Mouse (Mus musculus) CD4-positive naive resting alpha-beta T cell, adult 57 days (primary cell): Measurements from ENCODE around the gene Selenos. TPM values are rescaled to one million over a fixed set of nuclear protein-coding genes. Genes with fewer than 3 reads are reported as not detected.

Experiments used
- total RNA-seq: library from RNA; stranded (reverse); gene quantifications from one replicate; pipeline ENCODE4 v1.2.4, GENCODE M21; 2023

Selenos gene
- 52.3 TPM for total RNA-seq

DNA sequence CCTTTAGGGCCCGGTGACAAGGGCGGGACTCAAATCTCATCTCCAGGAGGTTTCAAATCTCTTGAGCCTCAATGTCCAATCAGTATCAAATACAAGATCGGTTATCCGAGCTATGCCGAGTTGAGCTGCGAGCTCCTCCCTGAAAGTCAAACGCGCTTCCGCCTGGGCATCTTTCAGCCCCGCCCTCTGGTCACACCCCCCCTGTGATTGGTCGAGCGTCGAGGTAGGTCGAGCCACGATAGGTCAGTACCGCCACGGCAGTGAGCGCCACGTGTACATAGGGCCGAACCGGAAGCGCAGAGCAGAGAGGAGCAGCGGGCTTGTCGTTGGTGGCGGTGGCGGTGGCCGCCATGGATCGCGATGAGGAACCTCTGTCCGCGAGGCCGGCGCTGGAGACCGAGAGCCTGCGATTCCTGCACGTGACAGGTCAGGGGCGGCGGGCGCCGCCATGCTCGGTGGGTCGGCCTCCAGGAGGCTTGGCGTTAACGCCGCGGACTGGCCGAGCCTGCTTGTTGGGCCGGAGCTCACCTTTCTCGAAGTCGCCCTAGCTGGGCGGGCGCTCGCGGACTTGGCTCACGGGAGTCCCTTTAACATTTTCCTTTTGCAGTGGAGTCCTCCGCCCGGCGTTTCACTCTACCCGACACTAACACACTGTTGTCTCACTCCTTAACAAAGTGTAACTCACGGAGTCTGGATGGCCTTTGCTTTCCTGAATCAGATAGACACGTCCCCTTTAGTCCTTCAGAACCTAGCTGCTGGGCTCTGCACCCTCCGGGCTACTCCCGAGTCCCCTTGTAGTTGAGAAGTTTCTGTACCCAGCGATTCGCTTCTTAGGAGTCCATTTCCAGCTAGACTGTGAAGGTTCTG is at the start of gene Selenos:
Selenos (plus strand) TSS at position 286 of the 867 bp plus-strand sequence.

GRCm38 (mm10) chr7:66043552-66044459 is 35.6 kb upstream of the Selenos start, which contains the start of gene Gm45213:
Gene Gm45213 (plus strand): TSS chr7:66043602.

DNA sequence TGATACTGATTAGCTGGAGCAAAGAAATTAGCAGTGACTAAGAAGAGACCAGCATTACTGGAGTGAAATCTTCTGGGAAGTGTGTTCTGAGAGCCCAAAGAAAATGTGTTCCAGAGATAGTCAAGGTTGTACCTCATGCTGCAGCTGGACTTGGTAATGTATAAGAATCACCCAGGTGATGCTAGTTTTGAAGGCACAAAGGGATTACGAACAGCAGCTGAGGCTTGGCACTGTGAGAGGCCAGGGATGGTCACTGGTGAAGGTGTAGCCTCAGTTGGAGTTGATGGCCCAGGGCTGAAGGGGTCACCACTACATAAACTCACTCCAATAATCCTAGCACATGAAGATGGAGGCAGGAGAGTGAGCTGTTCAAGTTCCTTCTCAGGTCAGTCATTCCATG is 20.7 kb upstream of the Selenos start, which contains the start of gene Snrpa1:
Snrpa1 (plus strand) TSS at position 301 of the 400 bp plus-strand sequence.

DNA sequence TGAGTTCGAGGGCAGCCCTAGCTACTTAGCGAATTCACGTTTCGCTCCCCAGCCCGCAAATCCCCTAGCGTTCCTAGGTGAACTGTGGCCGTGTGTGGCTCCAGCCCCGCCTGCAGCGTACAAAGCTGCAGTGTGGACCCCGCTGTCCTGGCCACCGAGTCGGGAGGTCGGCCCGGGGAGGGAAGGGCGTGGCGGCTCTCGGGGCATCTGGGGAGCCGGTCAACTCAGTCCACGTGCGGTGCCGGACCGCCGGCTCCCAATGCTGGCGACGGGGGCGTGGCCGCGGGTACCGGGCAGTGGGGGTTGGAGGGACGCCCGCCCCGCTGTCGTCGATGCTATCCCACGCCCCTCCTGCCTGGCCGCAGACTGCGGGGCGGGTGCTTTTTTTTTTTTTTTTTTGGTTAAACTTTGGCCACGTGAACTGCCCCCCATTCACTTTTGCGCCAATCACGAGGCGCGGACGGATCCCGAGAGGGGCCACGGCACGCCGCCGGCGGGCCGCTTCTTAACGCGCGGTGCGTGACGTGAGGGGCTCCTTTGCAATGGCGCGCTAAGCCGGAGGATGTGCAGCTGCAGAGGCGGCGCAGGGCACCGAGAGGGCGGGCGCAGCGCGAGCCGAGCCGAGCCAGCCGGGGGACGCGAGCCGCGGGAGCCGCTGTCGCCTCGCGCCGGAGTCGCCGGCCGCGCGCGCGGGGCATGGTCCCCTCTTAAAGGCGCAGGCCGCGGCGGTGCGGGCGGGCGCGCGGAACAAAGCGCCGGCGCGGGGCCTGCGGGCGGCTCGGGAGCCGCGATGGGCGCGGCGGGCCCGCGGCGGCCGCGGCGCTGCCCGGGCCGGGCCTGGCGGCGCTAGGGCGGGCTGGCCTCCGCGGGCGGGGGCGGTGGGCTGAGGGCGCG is 29.8 kb downstream of the Selenos start, which contains the start of gene Chsy1:
Chsy1 (plus strand) TSS at position 555 of the 894 bp plus-strand sequence.

Other genes with a start within 250 kb of the Selenos start
- 1.4 TPM for gene Pcsk6, start 217.9 kb upstream of the Selenos start, total RNA-seq
- not detected for gene Gm45213, start 36.0 kb upstream of the Selenos start, total RNA-seq
- gene Snrpa1, start 20.6 kb upstream of the Selenos start, total RNA-seq: 76.6 TPM
- gene Chsy1, start 29.9 kb downstream of the Selenos start, total RNA-seq: 13.3 TPM